Mouse (Mus musculus) heart, postnatal 14 days (tissue): ENCODE data around the gene Ccdc73. TPM values are rescaled to one million over a fixed set of nuclear protein-coding genes. Genes with fewer than 3 reads are reported as not detected.
"Not testable (repeated sequence)": the region's sequence is repeated elsewhere in the genome, so short reads cannot be mapped to it uniquely, and the experiment has no call there.

Source experiments
- DNase-seq, 2 experiments: peaks; one replicate each; pipeline ENCODE4 v3.0.0; 2021 to 2022
- intact Hi-C: fragments of 180-260 bp; cut with DNase I; formaldehyde crosslinking; loops from one replicate; pipeline ENCODE4 v1.15.1; 2025
- total RNA-seq, 2 experiments: library from RNA; stranded (reverse); gene quantifications; 2 replicates each; pipeline ENCODE4 v1.2.3; 2021

Ccdc73 gene
- total RNA-seq, 2 experiments from 2014 or later: 3.2 to 4.9 TPM

- intact Hi-C loops: no loop called here
- DNase-seq: peak; percentile 47 to 51
These were observed 155.5 kb downstream of the Ccdc73 start for GRCm38 (mm10) chr2:105023031-105023615.

- intact Hi-C loops: no loop called here
- no peak for DNase-seq
These were observed 156.2 kb downstream of the Ccdc73 start for GRCm38 (mm10) chr2:105023815-105024214.

- DNase-seq, intact Hi-C loops: not testable (repeated sequence)
These were observed 158.0 kb downstream of the Ccdc73 start for GRCm38 (mm10) chr2:105025610-105026009.

GRCm38 (mm10) chr2:105026950-105027695 lies 159.5 kb downstream of the Ccdc73 start:
- intact Hi-C loops: no loop called here
- no peak for DNase-seq

- DNase-seq: no peak
These were observed 161.2 kb downstream of the Ccdc73 start for GRCm38 (mm10) chr2:105028806-105029205.

GRCm38 (mm10) chr2:105030505-105030904 lies 162.9 kb downstream of the Ccdc73 start:
- DNase-seq: no peak
- intact Hi-C loops: no loop called here

More at GRCm38 (mm10) chr2:105028806-105029205, 161.2 kb downstream of the Ccdc73 start:
- intact Hi-C loops: no loop called here

GRCm38 (mm10) chr2:105034084-105034483 lies 166.5 kb downstream of the Ccdc73 start:
- intact Hi-C loops: no loop called here
- DNase-seq: no peak

GRCm38 (mm10) chr2:105035985-105036384 lies 168.4 kb downstream of the Ccdc73 start:
- intact Hi-C loops: no loop called here
- DNase-seq: no peak

- intact Hi-C loops: no loop called here
- no peak for DNase-seq
These were observed 168.9 kb downstream of the Ccdc73 start for GRCm38 (mm10) chr2:105036401-105037070.

GRCm38 (mm10) chr2:105037956-105038569 lies 170.5 kb downstream of the Ccdc73 start:
- no peak for DNase-seq
- intact Hi-C loops: no loop called here

GRCm38 (mm10) chr2:105038879-105039278 lies 171.3 kb downstream of the Ccdc73 start:
- intact Hi-C loops: no loop called here
- DNase-seq: no peak

- no peak for DNase-seq
- intact Hi-C loops: no loop called here
These were observed 173.3 kb downstream of the Ccdc73 start for GRCm38 (mm10) chr2:105040859-105041258.

GRCm38 (mm10) chr2:105043152-105043551 lies 175.5 kb downstream of the Ccdc73 start:
- intact Hi-C loops: no loop called here
- DNase-seq: no peak

GRCm38 (mm10) chr2:105048301-105048700 lies 180.7 kb downstream of the Ccdc73 start:
- intact Hi-C loops: no loop called here
- DNase-seq: no peak

GRCm38 (mm10) chr2:105055529-105055928 lies 187.9 kb downstream of the Ccdc73 start:
- intact Hi-C loops: no loop called here
- no peak for DNase-seq

GRCm38 (mm10) chr2:105058577-105059116 lies 191.0 kb downstream of the Ccdc73 start:
- intact Hi-C loops: no loop called here
- DNase-seq: no peak

- intact Hi-C loops: no loop called here
- DNase-seq: no peak
These were observed 195.3 kb downstream of the Ccdc73 start for GRCm38 (mm10) chr2:105062741-105063372.
